Mouse (Mus musculus) lung, embryonic 16.5 days (tissue): ENCODE measurements around the gene Frmpd4. TPM values are rescaled to one million over a fixed set of nuclear protein-coding genes. Genes with fewer than 3 reads are reported as not detected.

Source experiments
- ATAC-seq: fragments of 200-750 bp; cut with Nextera tagmentation; 2 replicates; pipeline ENCODE4 v1.8.0; 2017; ENCODE audit warnings: low read depth, mild to moderate bottlenecking, moderate library complexity
- H3K27ac ChIP-seq: fragments of 300-500 bp; sonication (generic); 2 replicates; pipeline ENCODE4 v1.5.1; 2014; ENCODE audit warnings: mild to moderate bottlenecking, control low read depth, low read length
- H3K27me3 ChIP-seq: fragments of 300-500 bp; sonication (generic); 2 replicates; pipeline ENCODE4 v1.6.1; 2014; ENCODE audit warnings: low read depth, low read length, mixed read lengths; ENCODE audit not compliant: control insufficient read depth, insufficient read depth
- H3K36me3 ChIP-seq: fragments of 300-500 bp; sonication (generic); 2 replicates; pipeline ENCODE4 v1.6.1; 2014; ENCODE audit warnings: low read length; ENCODE audit not compliant: control insufficient read depth, insufficient read depth
- H3K4me1 ChIP-seq: fragments of 300-500 bp; sonication (generic); replicated peaks from 2 replicates; pipeline ENCODE4 v1.6.1; 2014; ENCODE audit warnings: low read length, mixed read lengths; ENCODE audit not compliant: control insufficient read depth, insufficient read depth
- H3K4me2 ChIP-seq: fragments of 300-500 bp; sonication (generic); 2 replicates; pipeline ENCODE4 v1.6.1; 2014; ENCODE audit warnings: low read depth, low read length, control low read depth
- H3K4me3 ChIP-seq: fragments of 300-500 bp; sonication (generic); 2 replicates; pipeline ENCODE4 v1.5.1; 2014; ENCODE audit warnings: mild to moderate bottlenecking, low read length, control low read depth
- H3K9ac ChIP-seq: fragments of 300-500 bp; sonication (generic); 2 replicates; pipeline ENCODE4 v1.6.1; 2014; ENCODE audit warnings: low read length, control low read depth
- H3K9me3 ChIP-seq: fragments of 300-500 bp; sonication (generic); 2 replicates; pipeline ENCODE4 v1.6.1; 2016; ENCODE audit warnings: low read length; ENCODE audit not compliant: control insufficient read depth
- WGBS: fragments of 180-500 bp; shearing (Covaris S2); extraction: QIAGEN DNeasy Blood & Tissue Kit; methylation state at CpG from one replicate; pipeline ENCODE4 v1.1.7; 2014; 5-methylcytosine and 5-hydroxymethylcytosine counted together
- polyA plus RNA-seq: library from polyadenylated mRNA; unstranded; fragments of >200 nt; fragmentation: Nextera tagmentation; extraction: Ambion mirVana; gene quantifications from 2 replicates; pipeline ENCODE4 v1.2.1, GENCODE M21; 2015

The Frmpd4 gene
- polyA plus RNA-seq, 1 experiment from 2014 or later: 0.03 TPM

DNA sequence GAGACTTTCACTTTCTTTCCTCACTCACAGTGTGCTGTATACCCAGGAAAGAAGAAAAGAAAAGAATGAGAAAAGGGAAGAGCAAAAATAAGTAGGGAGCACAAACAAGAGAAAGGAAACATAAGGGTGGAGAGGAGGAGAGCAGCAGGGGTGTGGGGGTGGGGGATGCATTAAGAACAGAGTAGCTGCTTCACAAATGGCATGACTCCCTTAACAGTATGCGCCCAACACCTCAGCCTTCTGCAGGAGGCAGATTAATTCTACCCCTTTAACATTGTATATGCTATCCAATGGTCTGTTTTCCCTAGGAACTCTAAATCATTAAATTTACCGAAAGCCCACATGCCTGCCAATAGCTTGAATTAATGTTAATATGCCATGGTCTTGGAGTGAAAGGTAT lies 766.9 kb downstream of the Frmpd4 start:
- no peaks in the 10 kb centered on the region for H3K9me3 ChIP-seq
- no peak for ATAC-seq
- H3K36me3 ChIP-seq: no peaks in the 10 kb centered on the region
- no peak overlapping the region for H3K4me2 ChIP-seq
- H3K9ac ChIP-seq: no peak overlapping the region
- no peak overlapping the region for H3K4me3 ChIP-seq
- no peaks in the 10 kb centered on the region; the same call in none of the 2 replicates for H3K27me3 ChIP-seq
- WGBS: 61% methylated on average over 2 of the region's 2 CpGs
- no peaks in the 10 kb centered on the region for H3K4me1 ChIP-seq
- no peak overlapping the region for H3K27ac ChIP-seq

DNA sequence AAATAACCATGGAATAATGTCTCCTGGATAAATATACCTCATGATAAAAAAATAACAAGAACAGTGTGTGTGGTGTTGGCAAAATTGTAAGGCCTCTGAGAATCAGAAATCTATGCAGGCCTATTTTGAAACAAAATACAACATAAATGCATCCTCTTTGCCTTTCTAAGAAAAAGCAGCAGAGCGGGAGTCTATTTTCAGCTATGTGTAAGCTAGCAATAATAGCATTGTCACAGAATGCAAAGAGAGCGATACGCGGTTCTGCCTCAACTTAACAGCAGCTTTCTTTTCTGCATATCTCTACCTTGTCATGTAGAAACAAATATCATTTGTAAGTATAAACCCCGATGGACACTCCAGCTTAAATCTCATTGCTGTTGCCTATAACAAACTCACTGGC lies 768.5 kb downstream of the Frmpd4 start:
- no peaks in the 10 kb centered on the region for H3K36me3 ChIP-seq
- no peak overlapping the region for H3K4me2 ChIP-seq
- ATAC-seq: no peak
- H3K27ac ChIP-seq: no peak overlapping the region
- no peaks in the 10 kb centered on the region for H3K4me1 ChIP-seq
- 90% methylated on average over 5 of the region's 5 CpGs for WGBS
- H3K9ac ChIP-seq: no peak overlapping the region
- H3K27me3 ChIP-seq: no peaks in the 10 kb centered on the region; the same call in none of the 2 replicates
- H3K9me3 ChIP-seq: no peaks in the 10 kb centered on the region
- H3K4me3 ChIP-seq: no peak overlapping the region

DNA sequence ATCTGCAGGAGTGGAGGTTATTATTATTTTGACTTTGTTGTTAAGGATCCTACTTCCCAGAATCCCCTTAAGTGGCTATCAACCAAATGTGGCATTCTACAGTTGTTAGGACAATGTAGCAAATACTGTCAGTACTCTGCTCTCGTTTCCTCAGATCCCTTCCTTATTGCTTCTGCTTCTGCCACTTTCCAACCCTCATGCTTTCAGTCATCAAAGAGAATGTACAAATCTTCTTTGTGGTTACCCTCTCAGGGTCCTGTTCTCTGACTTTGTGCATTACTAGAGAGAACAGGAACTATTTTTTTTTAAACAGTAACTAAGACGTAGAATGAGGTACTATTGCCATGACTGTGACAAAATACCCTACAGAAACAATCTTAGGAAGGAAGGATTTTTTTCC lies 788.3 kb downstream of the Frmpd4 start:
- Histone ChIP-seq H3K4me1 (no peaks in the 10 kb centered on the region), H3K4me2 (no peak overlapping the region), H3K36me3 (no peaks in the 10 kb centered on the region), H3K9me3 (no peaks in the 10 kb centered on the region), H3K27me3 (no peaks in the 10 kb centered on the region), H3K9ac (no peak overlapping the region), H3K27ac (no peak overlapping the region), H3K4me3 (no peak overlapping the region)
- no peak for ATAC-seq
- 83% methylated on average over 2 of the region's 2 CpGs for WGBS

DNA sequence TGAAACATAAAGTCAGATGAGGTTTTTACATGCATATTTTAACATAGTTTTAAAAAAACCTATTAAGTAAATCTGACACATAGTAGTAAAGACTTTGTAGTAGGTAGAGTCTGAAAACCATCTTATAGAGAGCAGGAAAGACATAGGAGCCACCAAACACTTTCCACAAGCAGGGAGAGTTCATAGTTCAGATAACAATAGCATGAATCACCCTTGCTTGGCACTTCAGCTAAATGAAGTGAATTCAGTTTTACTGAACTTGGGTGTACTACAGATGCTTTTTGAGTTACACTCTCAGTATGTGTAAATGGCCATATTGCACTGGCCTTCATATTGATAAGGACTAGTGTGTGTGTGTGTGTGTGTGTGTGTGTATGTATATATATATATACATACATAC lies 793.5 kb downstream of the Frmpd4 start:
- no peaks in the 10 kb centered on the region for H3K27me3 ChIP-seq
- no peak overlapping the region for H3K4me2 ChIP-seq
- no peaks in the 10 kb centered on the region for H3K4me1 ChIP-seq
- no peak overlapping the region for H3K27ac ChIP-seq
- H3K36me3 ChIP-seq: no peaks in the 10 kb centered on the region
- H3K9me3 ChIP-seq: no peaks in the 10 kb centered on the region
- no peak for ATAC-seq
- no peak overlapping the region for H3K9ac ChIP-seq
- no peak overlapping the region for H3K4me3 ChIP-seq

DNA sequence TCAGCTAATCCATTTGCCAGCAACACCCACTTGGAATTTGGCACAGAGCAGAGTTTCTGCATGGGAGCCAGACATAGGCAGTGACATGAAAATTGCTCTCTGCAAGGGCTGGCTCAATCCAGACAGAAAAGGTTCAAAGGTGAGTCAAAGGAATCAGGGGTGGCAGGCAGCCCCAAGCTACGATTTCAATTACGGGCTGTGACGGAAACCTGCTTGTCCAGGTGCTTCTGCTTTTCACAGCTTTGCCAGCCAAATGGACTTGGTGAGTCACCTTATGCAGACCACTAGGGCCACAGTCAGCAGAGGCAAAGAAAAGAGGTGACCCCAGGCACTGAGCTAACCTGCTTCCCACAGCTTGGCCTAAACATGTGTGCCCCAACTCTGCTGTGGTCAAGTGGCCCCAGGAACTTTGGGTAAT lies 857.5 kb downstream of the Frmpd4 start:
- no peaks in the 10 kb centered on the region for H3K4me1 ChIP-seq
- no peaks in the 10 kb centered on the region for H3K9me3 ChIP-seq
- ATAC-seq: no peak
- no peaks in the 10 kb centered on the region for H3K36me3 ChIP-seq
- peaks cover 2% of the 10 kb centered on the region for H3K27me3 ChIP-seq
- 59% methylated on average over 3 of the region's 3 CpGs for WGBS
- H3K27ac ChIP-seq: no peak overlapping the region
- no peak overlapping the region for H3K4me3 ChIP-seq
- no peak overlapping the region for H3K9ac ChIP-seq
- no peak overlapping the region for H3K4me2 ChIP-seq

DNA sequence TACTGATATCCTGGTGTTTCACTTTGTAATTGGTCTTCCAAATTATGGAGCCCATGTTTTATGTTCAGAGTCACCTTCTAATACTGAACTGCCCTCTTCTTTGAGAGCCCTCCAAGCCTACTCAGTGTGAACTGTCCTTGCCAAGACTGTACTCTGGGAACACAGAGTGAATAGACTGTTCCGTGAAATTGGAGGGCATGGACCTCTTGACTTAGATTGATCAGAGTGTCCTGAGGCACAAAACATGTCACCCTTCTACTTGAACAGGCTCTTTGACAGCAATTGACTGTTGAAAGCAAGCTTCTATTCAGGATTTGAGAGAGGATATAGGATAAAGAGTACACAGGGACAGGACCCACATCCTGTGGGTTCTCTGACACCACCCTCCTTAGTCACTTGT lies 857.9 kb downstream of the Frmpd4 start:
- peaks cover 2% of the 10 kb centered on the region for H3K27me3 ChIP-seq

DNA sequence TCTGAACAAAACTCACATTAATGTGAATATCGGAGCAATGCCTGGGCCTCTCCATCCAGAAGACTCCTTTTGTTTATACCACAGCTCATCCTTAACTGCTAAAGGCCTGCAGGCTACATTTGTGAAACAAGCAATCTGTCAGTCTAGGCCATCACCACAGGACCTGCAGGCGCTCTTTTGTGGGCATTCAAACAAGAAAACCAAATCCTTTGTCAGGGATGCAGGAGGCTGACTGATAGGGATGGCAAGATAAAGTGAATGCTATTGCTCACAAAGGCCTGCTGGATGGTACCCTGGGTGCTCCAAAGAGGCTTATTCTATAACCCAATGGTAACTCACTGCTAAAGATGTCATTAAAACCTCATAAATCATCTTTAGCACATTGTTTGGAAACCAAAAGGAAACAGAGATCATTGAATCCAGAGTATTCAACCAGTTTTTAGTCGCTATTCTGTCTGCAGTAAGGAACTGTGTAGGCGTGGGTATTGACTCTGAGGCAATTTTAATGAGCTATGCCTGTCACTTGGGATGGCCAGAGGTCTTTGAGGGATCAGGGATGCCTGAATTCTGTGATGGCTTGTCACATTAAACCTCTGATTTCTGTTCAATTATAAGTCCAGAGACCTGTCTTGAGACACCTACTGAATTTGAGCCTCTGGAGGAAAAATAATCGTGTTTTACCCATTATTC lies 922.1 kb downstream of the Frmpd4 start:
- H3K9ac ChIP-seq: no peak overlapping the region
- H3K4me2 ChIP-seq: no peak overlapping the region
- H3K27ac ChIP-seq: no peak overlapping the region
- no peak overlapping the region for H3K4me3 ChIP-seq
- no peaks in the 10 kb centered on the region; the same call in 1 of the 2 replicates for H3K27me3 ChIP-seq
- no peaks in the 10 kb centered on the region for H3K36me3 ChIP-seq
- WGBS: 41% methylated on average over 5 of the region's 5 CpGs
- no peaks in the 10 kb centered on the region for H3K4me1 ChIP-seq
- no peaks in the 10 kb centered on the region for H3K9me3 ChIP-seq
- no peak for ATAC-seq

More for the DNA sequence above, 857.9 kb downstream of the Frmpd4 start:
- H3K36me3 ChIP-seq: no peaks in the 10 kb centered on the region
- no peak overlapping the region for H3K4me3 ChIP-seq
- H3K9ac ChIP-seq: no peak overlapping the region
- H3K9me3 ChIP-seq: no peaks in the 10 kb centered on the region
- 58% methylated on average over 1 of the region's 1 CpGs for WGBS
- H3K27ac ChIP-seq: no peak overlapping the region
- H3K4me1 ChIP-seq: no peaks in the 10 kb centered on the region
- ATAC-seq: no peak
- no peak overlapping the region for H3K4me2 ChIP-seq

DNA sequence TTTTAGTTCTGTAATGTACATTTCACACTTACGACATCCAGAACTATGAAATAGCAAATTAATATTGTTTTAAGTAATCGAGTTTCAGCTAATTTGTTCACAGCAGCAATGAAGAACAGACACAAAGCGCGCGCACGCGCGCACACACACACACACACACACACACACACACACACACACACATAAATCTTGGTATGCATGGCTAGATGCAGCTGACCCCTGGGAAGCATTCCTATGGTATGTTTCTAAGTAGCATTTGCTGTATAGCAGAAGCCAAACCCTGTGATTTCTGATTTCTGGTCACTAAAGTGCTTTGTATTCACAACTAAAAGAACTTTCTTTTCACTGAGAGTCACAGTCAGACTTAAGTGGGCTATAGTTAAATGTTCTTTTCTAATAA lies 922.8 kb downstream of the Frmpd4 start:
- H3K9me3 ChIP-seq: no peaks in the 10 kb centered on the region
- H3K4me2 ChIP-seq: no peak overlapping the region
- H3K4me3 ChIP-seq: no peak overlapping the region
- H3K27me3 ChIP-seq: no peaks in the 10 kb centered on the region; the same call in 1 of the 2 replicates
- no peak for ATAC-seq
- WGBS: 87% methylated on average over 8 of the region's 8 CpGs
- no peaks in the 10 kb centered on the region for H3K36me3 ChIP-seq
- no peak overlapping the region for H3K27ac ChIP-seq
- H3K4me1 ChIP-seq: no peaks in the 10 kb centered on the region
- no peak overlapping the region for H3K9ac ChIP-seq

DNA sequence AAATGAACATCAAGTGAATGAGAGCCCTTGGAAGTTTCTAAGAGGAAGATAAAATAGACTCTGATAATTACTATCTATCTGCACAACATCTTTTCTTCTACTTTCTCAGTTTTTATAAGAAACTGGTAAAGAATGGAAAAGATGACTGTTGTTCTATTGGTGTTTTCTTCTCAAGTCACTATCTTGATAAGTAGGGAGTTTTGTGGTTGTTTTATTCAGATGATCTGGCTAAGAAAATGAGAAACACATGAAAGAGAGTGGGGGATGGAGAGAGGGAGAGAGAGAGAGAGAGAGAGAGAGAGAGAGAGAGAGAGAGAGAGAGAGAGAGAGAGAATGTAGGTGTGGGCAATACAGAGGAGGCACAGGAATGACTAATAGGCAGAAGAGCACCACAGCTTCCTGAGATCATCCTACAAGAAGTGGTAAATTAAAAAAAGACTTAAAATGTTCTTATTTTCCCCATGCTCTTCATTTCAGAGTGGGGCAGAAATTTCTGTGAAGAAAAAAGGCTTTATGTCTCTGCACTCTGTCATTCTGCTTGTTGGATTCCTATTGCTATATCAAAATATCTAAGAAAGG lies 979.3 kb downstream of the Frmpd4 start:
- H3K36me3 ChIP-seq: no peaks in the 10 kb centered on the region
- H3K4me3 ChIP-seq: no peak overlapping the region
- no peak overlapping the region for H3K27ac ChIP-seq
- no peaks in the 10 kb centered on the region for H3K9me3 ChIP-seq
- no peaks in the 10 kb centered on the region for H3K27me3 ChIP-seq
- no peaks in the 10 kb centered on the region for H3K4me1 ChIP-seq
- no peak overlapping the region for H3K4me2 ChIP-seq
- no peak for ATAC-seq
- H3K9ac ChIP-seq: no peak overlapping the region
